Mouse (Mus musculus) left cerebral cortex, postnatal 4 days (tissue): ENCODE data around the gene Ift140. TPM values are rescaled to one million over a fixed set of nuclear protein-coding genes. Genes with fewer than 3 reads are reported as not detected.

Experiments used
- DNase-seq: peaks from one replicate; pipeline ENCODE4 v3.0.0-alpha.2; 2022
- intact Hi-C: fragments of 180-260 bp; cut with DNase I; formaldehyde crosslinking; loops from one replicate; pipeline ENCODE4 v1.15.1; 2025
- total RNA-seq, 2 experiments: library from RNA; stranded (reverse); gene quantifications; 2 replicates each; pipeline ENCODE4 v1.2.3; 2021

Ift140 gene
- total RNA-seq, 2 experiments from 2014 or later = 29.9 to 32.2 TPM

GRCm38 (mm10) chr17:25068690-25069089 lies 52.8 kb downstream of the Ift140 start:
- intact Hi-C loops = no loop called here
- DNase-seq = no peak

- DNase-seq = peak; percentile 58
- intact Hi-C loops = no loop called here
These were observed 61.0 kb downstream of the Ift140 start for GRCm38 (mm10) chr17:25076906-25077305.

- peak; percentile 90 for DNase-seq
- intact Hi-C loops = no loop called here
These were observed 62.0 kb downstream of the Ift140 start for GRCm38 (mm10) chr17:25077771-25078372.

GRCm38 (mm10) chr17:25080210-25080609 lies 64.3 kb downstream of the Ift140 start:
- intact Hi-C loops = no loop called here
- DNase-seq = no peak

- intact Hi-C loops = no loop called here
- DNase-seq = no peak
These were observed 65.1 kb downstream of the Ift140 start for GRCm38 (mm10) chr17:25080960-25081381.

- intact Hi-C loops = no loop called here
- DNase-seq = no peak
These were observed 66.4 kb downstream of the Ift140 start for GRCm38 (mm10) chr17:25082081-25082847.

- intact Hi-C loops = no loop called here
- no peak for DNase-seq
These were observed 67.0 kb downstream of the Ift140 start for GRCm38 (mm10) chr17:25082887-25083286.

GRCm38 (mm10) chr17:25083444-25083931 lies 67.6 kb downstream of the Ift140 start, which contains the start of gene Tmem204:
Tmem204 (minus strand) TSS chr17:25083591.
- intact Hi-C loops = no loop called here
- no peak for DNase-seq

- intact Hi-C loops = no loop called here
These were observed 69.0 kb downstream of the Ift140 start for GRCm38 (mm10) chr17:25084835-25085385.

GRCm38 (mm10) chr17:25086724-25087123 lies 70.8 kb downstream of the Ift140 start:
- no peak for DNase-seq
- intact Hi-C loops = no loop called here

More at GRCm38 (mm10) chr17:25084835-25085385, 69.0 kb downstream of the Ift140 start:
- DNase-seq = no peak

- intact Hi-C loops = no loop called here
- no peak for DNase-seq
These were observed 73.3 kb downstream of the Ift140 start for GRCm38 (mm10) chr17:25089158-25089557.

- no peak for DNase-seq
These were observed 74.6 kb downstream of the Ift140 start for GRCm38 (mm10) chr17:25090450-25090849.

GRCm38 (mm10) chr17:25096221-25096620 lies 80.3 kb downstream of the Ift140 start:
- intact Hi-C loops = no loop called here

More at GRCm38 (mm10) chr17:25090450-25090849, 74.6 kb downstream of the Ift140 start:
- intact Hi-C loops = no loop called here

GRCm38 (mm10) chr17:25100052-25100451 lies 84.2 kb downstream of the Ift140 start:
- no peak for DNase-seq
- intact Hi-C loops = no loop called here

More at GRCm38 (mm10) chr17:25096221-25096620, 80.3 kb downstream of the Ift140 start:
- no peak for DNase-seq

- no peak for DNase-seq
- intact Hi-C loops = no loop called here
These were observed 85.5 kb downstream of the Ift140 start for GRCm38 (mm10) chr17:25101338-25101737.

- no peak for DNase-seq
- intact Hi-C loops = no loop called here
These were observed 91.9 kb downstream of the Ift140 start for GRCm38 (mm10) chr17:25107786-25108185.

- intact Hi-C loops = no loop called here
- peak; percentile 54 for DNase-seq
These were observed 93.7 kb downstream of the Ift140 start for GRCm38 (mm10) chr17:25109578-25109977.

- DNase-seq = no peak
- intact Hi-C loops = no loop called here
These were observed 94.7 kb downstream of the Ift140 start for GRCm38 (mm10) chr17:25110590-25110989.

- intact Hi-C loops = no loop called here
- DNase-seq = no peak
These were observed 95.3 kb downstream of the Ift140 start for GRCm38 (mm10) chr17:25111220-25111619.

- intact Hi-C loops = no loop called here
- peak; percentile 81 for DNase-seq
These were observed 96.0 kb downstream of the Ift140 start for GRCm38 (mm10) chr17:25111739-25112422.

GRCm38 (mm10) chr17:25112423-25112810 lies 96.5 kb downstream of the Ift140 start:
- intact Hi-C loops = no loop called here

More at GRCm38 (mm10) chr17:25112423-25112810, 96.5 kb downstream of the Ift140 start:
- DNase-seq = no peak
